Mouse (Mus musculus) hindbrain, embryonic 15.5 days (tissue): Measurements from ENCODE around the gene Mmadhc. TPM values are rescaled to one million over a fixed set of nuclear protein-coding genes. Genes with fewer than 3 reads are reported as not detected.

ENCODE experiments used
- ATAC-seq: fragments of 200-750 bp; cut with Nextera tagmentation; 2 replicates; pipeline ENCODE4 v1.8.0; 2017; ENCODE audit warnings: low read depth, moderate number of reproducible peaks, moderate TSS enrichment; ENCODE audit not compliant: low FRiP score
- H3K27ac ChIP-seq: fragments of 300-500 bp; sonication (generic); replicated peaks from 2 replicates; pipeline ENCODE4 v1.5.1; 2015; ENCODE audit warnings: mild to moderate bottlenecking, inconsistent platforms
- H3K27me3 ChIP-seq: fragments of 300-500 bp; sonication (generic); 2 replicates; pipeline ENCODE4 v1.6.1; 2015; ENCODE audit warnings: control low read depth, inconsistent platforms
- H3K36me3 ChIP-seq: fragments of 300-500 bp; sonication (generic); 2 replicates; pipeline ENCODE4 v1.6.1; 2015; ENCODE audit warnings: control low read depth, inconsistent platforms
- H3K4me1 ChIP-seq: fragments of 300-500 bp; sonication (generic); replicated peaks from 2 replicates; pipeline ENCODE4 v1.6.1; 2015; ENCODE audit warnings: control low read depth, inconsistent platforms
- H3K4me2 ChIP-seq: fragments of 300-500 bp; sonication (generic); 2 replicates; pipeline ENCODE4 v1.6.1; 2015; ENCODE audit warnings: moderate library complexity, mild to moderate bottlenecking, inconsistent platforms
- H3K4me3 ChIP-seq: fragments of 300-500 bp; sonication (generic); 2 replicates; pipeline ENCODE4 v1.5.1; 2015; ENCODE audit warnings: mild to moderate bottlenecking, inconsistent platforms
- H3K9ac ChIP-seq: fragments of 300-500 bp; sonication (generic); 2 replicates; pipeline ENCODE4 v1.6.1; 2015; ENCODE audit warnings: inconsistent platforms
- H3K9me3 ChIP-seq: fragments of 300-500 bp; sonication (generic); 2 replicates; pipeline ENCODE4 v1.6.1; 2016; ENCODE audit warnings: control low read depth, inconsistent platforms
- WGBS: fragments of 180-500 bp; shearing (Covaris S2); methylation state at CpG from one replicate; pipeline ENCODE4 v1.1.7; 2015; 5-methylcytosine and 5-hydroxymethylcytosine counted together
- polyA plus RNA-seq: library from polyadenylated mRNA; unstranded; fragments of >200 nt; fragmentation: Nextera tagmentation; extraction: Ambion mirVana; gene quantifications from 2 replicates; pipeline ENCODE4 v1.2.1, GENCODE M21; 2015

Gene Mmadhc
- polyA plus RNA-seq, 1 experiment from 2014 or later, result 128 TPM

DNA sequence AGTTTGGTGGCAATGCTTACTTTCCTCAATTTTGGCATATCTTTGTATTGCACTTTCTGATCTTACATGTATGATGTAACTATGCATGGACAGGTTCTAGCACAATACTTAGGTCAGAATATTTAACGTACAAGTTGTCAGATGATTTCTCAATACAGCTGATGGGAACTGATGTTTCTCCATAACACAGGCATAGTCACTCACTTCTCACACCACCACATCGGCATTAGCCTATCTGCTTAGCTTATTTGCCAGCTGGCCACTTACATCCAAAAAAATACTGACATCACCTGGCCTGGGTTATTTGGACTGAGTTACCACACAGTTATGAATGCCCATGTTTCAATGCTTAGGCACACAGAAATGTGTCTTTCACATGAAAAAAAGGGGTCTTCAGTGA lies 2.5 kb downstream of the Mmadhc start:
- ATAC-seq, result no peak
- H3K4me1 ChIP-seq, result peaks cover 27% of the 10 kb centered on the region
- H3K9ac ChIP-seq, result no peak overlapping the region
- peaks cover 13% of the 10 kb centered on the region for H3K36me3 ChIP-seq
- WGBS, result 85% methylated on average over 2 of the region's 2 CpGs
- H3K4me2 ChIP-seq, result 0 out of 2 replicates have a peak overlapping the region, but pooled peaks have one; percentile 5
- H3K27ac ChIP-seq, result no peak overlapping the region
- no peak overlapping the region for H3K4me3 ChIP-seq
- no peaks in the 10 kb centered on the region for H3K27me3 ChIP-seq
- no peaks in the 10 kb centered on the region for H3K9me3 ChIP-seq

- Histone ChIP-seq H3K4me3 (no peak overlapping the region), H3K4me1 (peaks cover 27% of the 10 kb centered on the region), H3K4me2 (no peak overlapping the region), H3K9me3 (no peaks in the 10 kb centered on the region), H3K27ac (no peak overlapping the region), H3K9ac (no peak overlapping the region), H3K36me3 (peaks cover 18% of the 10 kb centered on the region), H3K27me3 (no peaks in the 10 kb centered on the region)
- ATAC-seq, result no peak
- whole genome bisulfite sequencing, result 85% methylated on average over 3 of the region's 3 CpGs
Measured at GRCm38 (mm10) chr2:50293572-50293971, 3.0 kb downstream of the Mmadhc start.

- WGBS, result 78% methylated on average over 2 of the region's 2 CpGs
- no peak for ATAC-seq
- H3K9me3 ChIP-seq, result no peaks in the 10 kb centered on the region
- no peaks in the 10 kb centered on the region for H3K27me3 ChIP-seq
- H3K4me3 ChIP-seq, result no peak overlapping the region
- no peak overlapping the region for H3K27ac ChIP-seq
- no peak overlapping the region for H3K4me2 ChIP-seq
- peaks cover 34% of the 10 kb centered on the region for H3K36me3 ChIP-seq
- peaks cover 27% of the 10 kb centered on the region for H3K4me1 ChIP-seq
- no peak overlapping the region for H3K9ac ChIP-seq
Measured at GRCm38 (mm10) chr2:50291901-50292300, 4.7 kb downstream of the Mmadhc start.

- 90% methylated on average over 2 of the region's 2 CpGs for WGBS
- peaks cover 39% of the 10 kb centered on the region for H3K36me3 ChIP-seq
- peaks cover 26% of the 10 kb centered on the region for H3K4me1 ChIP-seq
- no peak overlapping the region for H3K27ac ChIP-seq
- no peak overlapping the region for H3K4me3 ChIP-seq
- H3K4me2 ChIP-seq, result no peak overlapping the region
- H3K27me3 ChIP-seq, result no peaks in the 10 kb centered on the region
- H3K9ac ChIP-seq, result no peak overlapping the region
- no peaks in the 10 kb centered on the region for H3K9me3 ChIP-seq
- ATAC-seq, result no peak
Measured at GRCm38 (mm10) chr2:50290754-50291153, 5.8 kb downstream of the Mmadhc start.

- Histone ChIP-seq H3K4me1 (no peaks in the 10 kb centered on the region), H3K4me2 (no peak overlapping the region), H3K9me3 (no peaks in the 10 kb centered on the region), H3K36me3 (peaks cover 39% of the 10 kb centered on the region), H3K27ac (no peak overlapping the region), H3K4me3 (no peak overlapping the region), H3K9ac (no peak overlapping the region), H3K27me3 (no peaks in the 10 kb centered on the region)
- WGBS, result 72% methylated on average over 3 of the region's 3 CpGs
- ATAC-seq, result no peak
Measured at GRCm38 (mm10) chr2:50284781-50285180, 11.8 kb downstream of the Mmadhc start.

GRCm38 (mm10) chr2:50284040-50284439 lies 12.6 kb downstream of the Mmadhc start:
- no peak overlapping the region for H3K27ac ChIP-seq
- H3K4me2 ChIP-seq, result no peak overlapping the region
- H3K27me3 ChIP-seq, result no peaks in the 10 kb centered on the region
- no peak overlapping the region for H3K9ac ChIP-seq
- WGBS, result 88% methylated on average over 5 of the region's 5 CpGs
- H3K4me3 ChIP-seq, result no peak overlapping the region
- no peak for ATAC-seq
- no peaks in the 10 kb centered on the region for H3K9me3 ChIP-seq
- H3K36me3 ChIP-seq, result peaks cover 44% of the 10 kb centered on the region
- H3K4me1 ChIP-seq, result no peaks in the 10 kb centered on the region

GRCm38 (mm10) chr2:50276715-50277114 lies 19.9 kb downstream of the Mmadhc start:
- peaks cover 20% of the 10 kb centered on the region for H3K36me3 ChIP-seq
- no peaks in the 10 kb centered on the region for H3K9me3 ChIP-seq
- H3K4me3 ChIP-seq, result no peak overlapping the region
- H3K27ac ChIP-seq, result no peak overlapping the region
- ATAC-seq, result no peak
- WGBS, result 65% methylated on average over 10 of the region's 10 CpGs
- H3K27me3 ChIP-seq, result no peaks in the 10 kb centered on the region
- no peaks in the 10 kb centered on the region for H3K4me1 ChIP-seq
- H3K4me2 ChIP-seq, result no peak overlapping the region
- H3K9ac ChIP-seq, result no peak overlapping the region

DNA sequence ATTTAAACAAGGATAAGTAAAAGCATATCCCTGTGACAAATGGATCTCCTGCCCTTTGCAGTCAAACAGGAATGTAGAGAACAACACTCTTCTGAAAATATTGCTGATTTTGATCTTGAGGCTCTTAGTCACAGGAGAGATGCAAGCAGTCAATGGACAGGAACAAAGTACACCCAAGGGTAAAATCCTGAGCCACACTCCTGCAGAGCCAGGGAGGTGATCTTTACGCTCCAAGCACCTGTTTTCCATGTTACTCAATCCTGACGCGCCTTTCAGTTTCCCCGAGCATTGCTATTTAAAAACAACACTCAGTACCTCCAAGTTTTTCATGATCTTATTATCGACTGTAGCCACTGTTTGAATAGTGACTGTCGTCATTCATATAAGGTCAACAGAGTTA lies 23.2 kb downstream of the Mmadhc start:
- no peak for ATAC-seq
- WGBS, result 75% methylated on average over 6 of the region's 6 CpGs

GRCm38 (mm10) chr2:50272165-50272564 lies 24.4 kb downstream of the Mmadhc start:
- Histone ChIP-seq H3K4me3 (no peak overlapping the region), H3K4me1 (no peaks in the 10 kb centered on the region), H3K9me3 (no peaks in the 10 kb centered on the region), H3K4me2 (no peak overlapping the region), H3K27me3 (no peaks in the 10 kb centered on the region), H3K36me3 (no peaks in the 10 kb centered on the region), H3K27ac (no peak overlapping the region), H3K9ac (no peak overlapping the region)
- ATAC-seq, result no peak; the same call in 1 of the 2 replicates
- 46% methylated on average over 5 of the region's 5 CpGs for WGBS

More for the DNA sequence above, 23.2 kb downstream of the Mmadhc start:
- Histone ChIP-seq H3K9me3 (no peaks in the 10 kb centered on the region), H3K9ac (no peak overlapping the region), H3K4me1 (no peaks in the 10 kb centered on the region), H3K4me3 (no peak overlapping the region), H3K27me3 (no peaks in the 10 kb centered on the region), H3K36me3 (peaks cover 5% of the 10 kb centered on the region), H3K4me2 (no peak overlapping the region), H3K27ac (no peak overlapping the region)

DNA sequence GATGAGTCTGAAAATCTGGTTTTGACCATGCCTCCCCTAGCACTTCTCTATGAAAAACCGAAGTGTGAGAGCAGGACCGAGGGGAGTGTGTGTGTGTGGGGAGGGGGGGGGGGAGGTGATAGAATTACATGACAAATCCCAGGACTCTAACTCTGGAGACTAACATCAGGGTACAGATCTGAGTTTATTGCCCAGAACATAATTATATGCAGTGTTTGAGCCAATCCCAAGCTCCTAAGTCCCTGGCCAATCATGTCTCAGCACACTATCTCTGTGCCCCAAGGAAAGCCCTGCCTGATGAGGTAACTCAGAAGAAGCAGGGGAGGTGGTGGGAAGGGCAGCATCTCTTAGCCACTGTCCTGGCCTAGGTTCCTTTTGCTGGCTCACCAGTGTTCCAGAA lies 28.1 kb downstream of the Mmadhc start:
- no peaks in the 10 kb centered on the region for H3K27me3 ChIP-seq
- no peaks in the 10 kb centered on the region for H3K36me3 ChIP-seq
- ATAC-seq, result no peak
- no peaks in the 10 kb centered on the region for H3K9me3 ChIP-seq
- H3K9ac ChIP-seq, result no peak overlapping the region
- H3K27ac ChIP-seq, result no peak overlapping the region
- no peak overlapping the region for H3K4me3 ChIP-seq
- H3K4me2 ChIP-seq, result no peak overlapping the region
- WGBS, result 63% methylated on average over 2 of the region's 2 CpGs
- no peaks in the 10 kb centered on the region for H3K4me1 ChIP-seq

DNA sequence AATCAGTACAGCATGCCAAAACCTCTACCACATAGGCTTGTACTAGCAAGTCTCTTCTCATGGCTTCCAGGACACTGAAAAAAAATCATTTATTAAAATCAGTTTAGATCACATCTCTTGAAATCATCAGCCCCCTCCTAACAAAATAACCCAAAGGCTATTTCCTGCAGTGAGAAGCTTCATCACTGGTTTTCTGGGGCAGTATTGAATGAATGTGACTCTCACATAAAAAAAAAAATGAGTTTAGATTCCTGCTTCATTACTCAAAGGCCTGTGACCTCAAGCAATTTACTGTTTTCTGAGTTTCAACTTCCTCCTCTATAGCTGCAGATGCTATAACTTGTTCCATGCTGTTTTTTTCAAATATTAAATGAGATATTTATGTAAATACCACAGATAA lies 29.6 kb downstream of the Mmadhc start:
- no peaks in the 10 kb centered on the region for H3K27me3 ChIP-seq
- H3K9ac ChIP-seq, result no peak overlapping the region
- no peak for ATAC-seq
- no peaks in the 10 kb centered on the region for H3K9me3 ChIP-seq
- no peaks in the 10 kb centered on the region for H3K36me3 ChIP-seq
- H3K27ac ChIP-seq, result no peak overlapping the region
- H3K4me1 ChIP-seq, result no peaks in the 10 kb centered on the region
- no peak overlapping the region for H3K4me2 ChIP-seq
- H3K4me3 ChIP-seq, result no peak overlapping the region

DNA sequence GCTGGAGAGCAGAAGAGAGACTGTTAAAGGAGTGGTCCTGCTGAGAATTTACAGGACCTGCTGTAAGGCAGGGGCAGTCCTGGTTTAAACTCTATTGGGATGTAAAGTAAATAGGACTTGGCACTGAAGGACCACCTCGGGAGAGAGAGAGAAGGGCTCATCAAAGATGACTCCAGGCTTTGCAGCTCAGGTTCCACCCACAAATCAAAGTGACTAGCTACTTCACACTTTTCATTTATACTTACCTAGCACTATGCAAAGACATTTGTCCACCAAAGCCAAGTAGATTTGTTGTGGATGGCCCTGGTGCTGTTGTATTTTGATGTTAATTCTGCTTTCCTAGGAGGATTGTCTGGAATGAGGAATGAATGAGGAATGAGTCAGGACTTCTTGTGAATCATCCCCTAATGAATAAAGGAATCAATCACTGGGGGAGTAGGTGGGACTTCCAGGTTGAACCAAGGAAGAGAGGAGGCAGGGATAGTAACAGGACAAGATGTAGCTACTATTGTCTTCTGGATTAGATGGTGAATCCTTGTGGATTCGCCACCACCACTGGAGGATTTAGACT lies 31.3 kb downstream of the Mmadhc start:
- H3K27ac ChIP-seq, result no peak overlapping the region
- H3K36me3 ChIP-seq, result no peaks in the 10 kb centered on the region
- no peaks in the 10 kb centered on the region for H3K27me3 ChIP-seq
- H3K9ac ChIP-seq, result no peak overlapping the region
- H3K4me2 ChIP-seq, result no peak overlapping the region
- no peaks in the 10 kb centered on the region for H3K4me1 ChIP-seq
- no peak overlapping the region for H3K4me3 ChIP-seq
- no peak for ATAC-seq
- 37% methylated on average over 2 of the region's 2 CpGs for WGBS
- H3K9me3 ChIP-seq, result no peaks in the 10 kb centered on the region

GRCm38 (mm10) chr2:50264059-50264458 lies 32.5 kb downstream of the Mmadhc start:
- Histone ChIP-seq H3K9me3 (no peaks in the 10 kb centered on the region), H3K4me3 (no peak overlapping the region), H3K4me1 (no peaks in the 10 kb centered on the region), H3K27me3 (no peaks in the 10 kb centered on the region), H3K9ac (no peak overlapping the region), H3K36me3 (no peaks in the 10 kb centered on the region), H3K27ac (no peak overlapping the region), H3K4me2 (no peak overlapping the region)
- 78% methylated on average over 6 of the region's 6 CpGs for WGBS
- ATAC-seq, result no peak
